8 mouse cellular contexts compared by ENCODE assay signal in genomic region chr2:179875147-179875546, GRCm38 (mm10).
DNase-seq lines count a peak whose midpoint lies in the region; ATAC-seq lines count a peak whose summit lies in the region.

No protein-coding gene starts in this region.

- ATAC-seq in forebrain, embryonic 11.5 days (replicated peaks; ENCODE audit: low FRiP score): peak; percentile 51
- ATAC-seq in hindbrain, embryonic 11.5 days (ENCODE audit: low FRiP score): peak; percentile 62

- no peak overlapping the region for H3K27ac ChIP-seq in forebrain, embryonic 11.5 days (ENCODE audit: low read depth, low read length)
- no peak overlapping the region for H3K27ac ChIP-seq in hindbrain, embryonic 11.5 days (ENCODE audit: low read depth, low read length)

- no peaks in the 10 kb centered on the region for H3K27me3 ChIP-seq in forebrain, embryonic 11.5 days (ENCODE audit: control insufficient read depth, insufficient read depth, low read length)
- H3K27me3 ChIP-seq in hindbrain, embryonic 11.5 days (ENCODE audit: control insufficient read depth, insufficient read depth, low read length): no peaks in the 10 kb centered on the region

- 6% methylated on average over 3 of the region's 3 CpGs for WGBS in forebrain, embryonic 11.5 days
- 6% methylated on average over 3 of the region's 3 CpGs for WGBS in hindbrain, embryonic 11.5 days

- no peak overlapping the region for H3K9ac ChIP-seq in forebrain, embryonic 11.5 days (ENCODE audit: low read length)
- H3K9ac ChIP-seq in hindbrain, embryonic 11.5 days (ENCODE audit: low read depth, low read length): no peak overlapping the region

- DNase-seq in MN1 (ENCODE audit: low spot score): peak; percentile 68
- peak; percentile 48 for DNase-seq in c-Kit-positive CD71-positive TER-119-negative erythroid progenitor cells, embryonic 14.5 days (ENCODE audit: low read depth)
- DNase-seq in forebrain, embryonic 11.5 days (ENCODE audit: low spot score): peak; percentile 84
- DNase-seq in hindbrain, embryonic 11.5 days (ENCODE audit: low spot score): peak; percentile 90
- peak; percentile 37 for DNase-seq in layer of hippocampus, adult 9-10 months (ENCODE audit: low spot score)
- peak; percentile 78 for DNase-seq in lung, postnatal 14 days
- DNase-seq in right cerebral cortex, adult 18-20 months: peak; percentile 54
- DNase-seq in urinary bladder, postnatal 25 days (ENCODE audit: low spot score): peak; percentile 70

- H3K9me3 ChIP-seq in forebrain, embryonic 11.5 days (ENCODE audit: control insufficient read depth, low read length): no peaks in the 10 kb centered on the region
- no peaks in the 10 kb centered on the region for H3K9me3 ChIP-seq in hindbrain, embryonic 11.5 days (ENCODE audit: control insufficient read depth, low read length)

- H3K4me2 ChIP-seq in forebrain, embryonic 11.5 days (ENCODE audit: low read depth, low read length, severe bottlenecking): no peak overlapping the region
- H3K4me2 ChIP-seq in hindbrain, embryonic 11.5 days (replicated peaks; ENCODE audit: low read depth, low read length): no peak overlapping the region

- H3K36me3 ChIP-seq in forebrain, embryonic 11.5 days (ENCODE audit: control insufficient read depth, insufficient read depth, low read length): no peaks in the 10 kb centered on the region
- H3K36me3 ChIP-seq in hindbrain, embryonic 11.5 days (ENCODE audit: control insufficient read depth, insufficient read depth, low read length): no peaks in the 10 kb centered on the region

- H3K4me1 ChIP-seq in forebrain, embryonic 11.5 days (replicated peaks; ENCODE audit: control insufficient read depth, insufficient read depth, low read length): no peaks in the 10 kb centered on the region
- H3K4me1 ChIP-seq in hindbrain, embryonic 11.5 days (replicated peaks; ENCODE audit: control insufficient read depth, insufficient read depth, low read length): no peaks in the 10 kb centered on the region

- no peak overlapping the region for H3K4me3 ChIP-seq in forebrain, embryonic 11.5 days (ENCODE audit: low read depth, low read length)
- no peak overlapping the region for H3K4me3 ChIP-seq in hindbrain, embryonic 11.5 days (ENCODE audit: low read depth, low read length)

Comparison
In these comparisons a context has a peak if more than half of its experiments do, and no peak if none do; other contexts are left out.
1. DNase-seq: peak in every context shown above with its lines; median percentile 90 in hindbrain, embryonic 11.5 days; 84 in forebrain, embryonic 11.5 days; 78 in lung, postnatal 14 days; 70 in urinary bladder, postnatal 25 days; 68 in MN1; 54 in right cerebral cortex, adult 18-20 months; 48 in c-Kit-positive CD71-positive TER-119-negative erythroid progenitor cells, embryonic 14.5 days; 37 in layer of hippocampus, adult 9-10 months.